Mouse (Mus musculus) left cerebral cortex, adult 2 months (tissue): ENCODE data around the gene Tada2b. TPM values are rescaled to one million over a fixed set of nuclear protein-coding genes. Genes with fewer than 3 reads are reported as not detected.

Source experiments
- DNase-seq, 2 experiments: peaks; one replicate each; pipeline ENCODE4 v3.0.0; 2021 to 2022; ENCODE audit warnings: low spot score in 2 of 2, mixed read lengths in 1 of 2; ENCODE audit errors: extremely low spot score in 1 of 2
- H3K27ac ChIP-seq: fragments of 200-600 bp; 2 replicates; pipeline ENCODE4 v1.8.1; 2022
- H3K4me3 ChIP-seq: fragments of 200-600 bp; 2 replicates; pipeline ENCODE4 v1.8.1; 2022
- CTCF ChIP-seq: fragments of 200-600 bp; IDR thresholded peaks from 2 replicates; pipeline ENCODE4 v1.8.1; 2022; ENCODE audit warnings: antibody characterized with exemption, mild to moderate bottlenecking, moderate library complexity
- intact Hi-C: fragments of 180-260 bp; cut with DNase I; formaldehyde crosslinking; loops from one replicate; pipeline ENCODE4 v1.15.1; 2025
- total RNA-seq, 2 experiments: library from RNA; stranded (reverse); gene quantifications; 2 replicates each; pipeline ENCODE4 v1.2.3; 2021

Tada2b gene
- total RNA-seq, 2 experiments from 2014 or later, result 30.2 to 31.9 TPM

- Histone ChIP-seq H3K4me3 (no peak overlapping the region), H3K27ac (no peak overlapping the region)
- intact Hi-C loops, result loop anchor here (2.0 kb wide), 1 partner anchor 476 kb away; no protein-coding TSS in a partner anchor
- peak in 1 of 2 experiments; percentile 39 for DNase-seq
- TF ChIP-seq CTCF, result peak; percentile 66
Observed at GRCm38 (mm10) chr5:36458926-36459325, 25.2 kb downstream of the Tada2b start.

- intact Hi-C loops, result loop anchor here (2.0 kb wide), 1 partner anchor 475 kb away; no protein-coding TSS in a partner anchor
- no peak overlapping the region for H3K4me3 ChIP-seq
- no peak for DNase-seq
- TF ChIP-seq CTCF, result no peak
- no peak overlapping the region for H3K27ac ChIP-seq
Observed at GRCm38 (mm10) chr5:36457706-36458105, 26.4 kb downstream of the Tada2b start.

- DNase-seq, result no peak
- no peak for TF ChIP-seq CTCF
- no peak overlapping the region for H3K4me3 ChIP-seq
- H3K27ac ChIP-seq, result no peak overlapping the region
- intact Hi-C loops, result no loop called here
Observed at GRCm38 (mm10) chr5:36452821-36453220, 31.3 kb downstream of the Tada2b start.

- no peak for DNase-seq
- H3K4me3 ChIP-seq, result no peak overlapping the region
- intact Hi-C loops, result no loop called here
- no peak overlapping the region for H3K27ac ChIP-seq
- no peak for TF ChIP-seq CTCF
Observed at GRCm38 (mm10) chr5:36451872-36452389, 32.2 kb downstream of the Tada2b start.

- Histone ChIP-seq H3K4me3 (no peak overlapping the region), H3K27ac (no peak overlapping the region)
- intact Hi-C loops, result no loop called here
- TF ChIP-seq CTCF, result no peak
- no peak for DNase-seq
Observed at GRCm38 (mm10) chr5:36451119-36451518, 33.0 kb downstream of the Tada2b start.

GRCm38 (mm10) chr5:36449710-36450358, 34.3 kb downstream of the Tada2b start:
- Histone ChIP-seq H3K4me3 (no peak overlapping the region), H3K27ac (no peak overlapping the region)
- no peak for DNase-seq
- intact Hi-C loops, result no loop called here
- no peak for TF ChIP-seq CTCF

GRCm38 (mm10) chr5:36447872-36448271, 36.2 kb downstream of the Tada2b start:
- H3K4me3 ChIP-seq, result no peak overlapping the region
- intact Hi-C loops, result no loop called here
- H3K27ac ChIP-seq, result no peak overlapping the region
- DNase-seq, result no peak
- TF ChIP-seq CTCF, result no peak

GRCm38 (mm10) chr5:36446166-36446890, 37.8 kb downstream of the Tada2b start:
- DNase-seq, result no peak
- Histone ChIP-seq H3K4me3 (no peak overlapping the region), H3K27ac (no peak overlapping the region)
- intact Hi-C loops, result no loop called here
- TF ChIP-seq CTCF, result no peak

- intact Hi-C loops, result no loop called here
- no peak for DNase-seq
- TF ChIP-seq CTCF, result no peak
- H3K27ac ChIP-seq, result no peak overlapping the region
- no peak overlapping the region for H3K4me3 ChIP-seq
Observed at GRCm38 (mm10) chr5:36445028-36445427, 39.1 kb downstream of the Tada2b start.

- no peak for DNase-seq
- TF ChIP-seq CTCF, result no peak
Observed at GRCm38 (mm10) chr5:36444611-36445010, 39.5 kb downstream of the Tada2b start.

GRCm38 (mm10) chr5:36440741-36441140, 43.3 kb downstream of the Tada2b start:
- DNase-seq, result no peak
- Histone ChIP-seq H3K27ac (no peak overlapping the region), H3K4me3 (no peak overlapping the region)
- no peak for TF ChIP-seq CTCF
- intact Hi-C loops, result no loop called here

More at GRCm38 (mm10) chr5:36444611-36445010, 39.5 kb downstream of the Tada2b start:
- Histone ChIP-seq H3K27ac (no peak overlapping the region), H3K4me3 (no peak overlapping the region)
- intact Hi-C loops, result no loop called here

GRCm38 (mm10) chr5:36436858-36437257, 47.2 kb downstream of the Tada2b start:
- Histone ChIP-seq H3K4me3 (no peak overlapping the region), H3K27ac (no peak overlapping the region)
- intact Hi-C loops, result no loop called here
- TF ChIP-seq CTCF, result no peak
- no peak for DNase-seq
